Mouse (Mus musculus): Measurements from ENCODE around the gene Cdc7. TPM values are rescaled to one million over a fixed set of nuclear protein-coding genes. Genes with fewer than 3 reads are reported as not detected.

The Cdc7 gene
- polyA plus RNA-seq (2014; fragmentation: Illumina TruSeq; extraction: RNeasy Lipid Tissue Mini Kit (QIAGEN cat#74804)) = 10.2 TPM

DNA sequence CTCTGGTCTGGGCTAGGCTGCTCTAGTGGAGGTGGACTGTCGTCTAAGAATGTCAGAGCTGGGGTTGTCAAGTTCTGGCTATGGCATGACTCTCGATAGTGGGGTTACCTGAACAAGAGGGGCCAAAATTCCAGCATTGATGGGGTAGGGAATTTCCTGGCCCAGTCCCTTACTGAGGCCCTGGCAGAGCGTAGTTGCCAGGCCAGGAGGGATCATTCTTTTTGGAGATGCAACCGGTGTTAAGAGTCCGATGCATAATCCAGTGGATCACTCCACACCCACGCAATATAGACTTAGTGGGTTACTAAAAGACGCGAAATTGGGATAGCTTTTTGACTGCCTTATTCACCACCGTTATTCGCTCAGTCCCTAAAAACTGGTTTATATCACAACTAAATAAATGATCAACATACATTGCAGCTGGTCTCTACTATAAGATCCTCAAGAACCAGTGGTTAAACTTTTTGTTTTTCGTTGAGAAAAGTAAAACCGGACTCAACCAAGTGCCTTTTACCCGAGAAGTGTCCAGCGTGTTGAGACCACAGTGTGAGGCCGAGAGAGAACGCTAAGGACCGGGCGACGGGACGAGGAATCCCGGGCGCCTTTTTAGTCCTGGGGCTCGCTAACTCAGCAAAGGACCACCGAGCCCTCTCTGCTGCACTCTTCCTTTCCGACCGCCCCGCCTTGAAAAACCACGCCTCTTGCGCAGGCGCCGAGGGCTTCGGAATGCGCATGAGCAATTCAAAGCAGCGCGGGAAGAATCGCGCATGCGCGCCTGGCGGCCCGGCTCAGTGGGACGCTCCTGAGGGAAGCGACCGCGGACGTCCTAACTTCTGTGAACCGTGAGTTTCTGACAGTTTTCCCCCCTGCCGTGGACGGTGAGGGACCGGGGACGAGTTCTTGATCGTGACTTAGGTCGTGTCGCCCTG, at the start of gene Cdc7:
TSS of gene Cdc7 (plus strand) at position 739 of the 929 bp plus-strand sequence.

DNA sequence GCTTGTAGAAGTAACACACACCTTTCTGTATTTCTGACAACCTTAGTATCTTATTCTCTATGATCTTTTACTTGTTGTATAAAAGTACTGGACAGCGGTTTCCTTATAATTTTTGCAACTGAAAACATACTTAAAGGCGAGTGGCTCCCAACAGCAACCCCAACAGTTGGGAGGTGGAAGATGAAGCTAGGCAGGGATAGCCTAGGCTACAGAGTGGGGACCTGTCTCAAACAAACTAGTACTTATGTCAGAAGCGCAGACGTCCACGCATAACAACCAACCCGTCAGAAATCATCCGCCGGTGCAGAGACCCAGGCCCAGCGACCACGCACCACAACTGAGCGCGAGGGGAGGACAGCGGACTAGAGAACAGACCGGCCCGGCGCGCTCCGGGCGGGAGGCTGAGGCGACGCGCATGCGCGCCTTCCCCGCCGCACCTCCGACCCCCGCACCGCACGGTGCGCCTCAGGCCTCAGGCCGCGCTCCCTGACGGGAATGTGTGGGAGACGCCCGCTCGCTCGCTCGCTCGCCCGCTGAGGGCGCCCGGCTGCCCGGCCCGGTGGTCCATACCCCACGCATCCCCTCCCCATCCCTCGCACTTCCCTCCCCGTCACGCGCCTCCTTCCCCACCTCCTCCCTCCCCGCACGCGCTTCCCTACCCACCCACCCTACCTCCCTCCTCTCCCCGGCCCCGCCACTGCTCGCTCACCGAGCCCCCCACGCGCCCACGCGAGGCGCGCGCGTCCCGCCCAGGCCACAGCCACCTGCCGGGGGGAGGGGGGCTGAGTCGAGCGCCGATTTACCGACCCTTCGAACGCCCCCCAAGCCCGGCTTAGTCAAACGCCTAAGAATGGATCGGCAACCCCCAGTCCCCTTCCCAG, 38.4 kb upstream of the Cdc7 start, which contains the start of gene Hfm1:
TSS of gene Hfm1 (minus strand) at position 834 of the 881 bp plus-strand sequence.

Other genes starting within 250 kb of the Cdc7 start
- 1.6 TPM for gene Hfm1, start 38.0 kb upstream of the Cdc7 start, polyA plus RNA-seq (2014; fragmentation: Illumina TruSeq; extraction: RNeasy Lipid Tissue Mini Kit (QIAGEN cat#74804))